Mouse (Mus musculus) small intestine, adult 2 months (tissue): ENCODE measurements around the gene Donson. TPM values are rescaled to one million over a fixed set of nuclear protein-coding genes. Genes with fewer than 3 reads are reported as not detected.

ENCODE experiments used
- H3K27ac ChIP-seq: fragments of 200-500 bp; 2 replicates; pipeline ENCODE4 v1.5.1; 2012; ENCODE audit warnings: low read depth, low read length, control low read depth, inconsistent platforms; ENCODE audit not compliant: insufficient read depth
- H3K27me3 ChIP-seq: fragments of 200-500 bp; 2 replicates; pipeline ENCODE4 v1.6.1; 2012; ENCODE audit warnings: mild to moderate bottlenecking, moderate library complexity, low read length, inconsistent platforms; ENCODE audit not compliant: control insufficient read depth, insufficient read depth
- H3K36me3 ChIP-seq: fragments of 200-500 bp; 2 replicates; pipeline ENCODE4 v1.6.1; 2012; ENCODE audit warnings: mild to moderate bottlenecking, low read length, control low read depth, inconsistent platforms; ENCODE audit not compliant: control insufficient read depth, insufficient read depth
- H3K4me1 ChIP-seq: fragments of 200-500 bp; 2 replicates; pipeline ENCODE4 v1.6.1; 2012; ENCODE audit warnings: low read length, inconsistent platforms, mixed read lengths; ENCODE audit not compliant: control insufficient read depth, insufficient read depth, insufficient read length
- H3K4me3 ChIP-seq: fragments of 200-500 bp; 2 replicates; pipeline ENCODE4 v1.5.1; 2012; ENCODE audit warnings: low read depth, mild to moderate bottlenecking, control low read depth, inconsistent platforms, low read length, moderate library complexity
- CTCF ChIP-seq: fragments of 200-500 bp; IDR thresholded peaks from 2 replicates; pipeline ENCODE4 v1.5.1; 2012; ENCODE audit warnings: low read depth, mild to moderate bottlenecking, control low read depth, inconsistent platforms, low read length, moderate library complexity, mixed read lengths; ENCODE audit not compliant: insufficient replicate concordance, insufficient read length; ENCODE audit errors: extremely low read depth
- POLR2A ChIP-seq: fragments of 200-500 bp; IDR thresholded peaks from 2 replicates; pipeline ENCODE4 v1.6.1; 2012; ENCODE audit warnings: low read depth, mild to moderate bottlenecking, control low read depth, inconsistent platforms, low read length, moderate library complexity
- WGBS: fragments of 180-500 bp; shearing (Covaris S2); methylation state at CpG from one replicate; pipeline ENCODE4 v1.1.7; 2018; 5-methylcytosine and 5-hydroxymethylcytosine counted together
- polyA plus RNA-seq: library from polyadenylated mRNA; depleted of rRNA; stranded (reverse); fragments of >200 nt; gene quantifications from 2 replicates; pipeline ENCODE4 v1.2.3, GENCODE M21; 2012

Donson gene
- polyA plus RNA-seq, 1 experiment: 8.6 TPM

- under 1% methylated on average over 46 of the region's 46 CpGs for WGBS
- peak within 1 kb of the TSS; percentile 98 for H3K4me3 ChIP-seq
These were observed 39.8 kb upstream of the Donson start, which contains the start of gene Cryzl1 for GRCm38 (mm10) chr16:91728123-91729065. Gene Cryzl1, minus strand, starts transcription at chr16:91728975.

GRCm38 (mm10) chr16:91727433-91727832 is 38.9 kb upstream of the Donson start:
- 41% methylated on average over 15 of the region's 15 CpGs for WGBS
- peak overlapping the region; percentile 47 for H3K4me3 ChIP-seq

More at GRCm38 (mm10) chr16:91728123-91729065, 39.8 kb upstream of the Donson start, which contains the start of gene Cryzl1:
- Histone ChIP-seq H3K4me1 (peaks cover 7% of the 10 kb centered on the region), H3K27ac (peak within 1 kb of the TSS; percentile 87), H3K27me3 (no peaks in the 10 kb centered on the region), H3K36me3 (no peaks in the 10 kb centered on the region)
- TF ChIP-seq POLR2A (peak; percentile 73; the same call in 1 of the 2 replicates), CTCF (no peak)

GRCm38 (mm10) chr16:91724247-91724646 is 35.7 kb upstream of the Donson start:
- Histone ChIP-seq H3K4me3 (no peak overlapping the region), H3K4me1 (peaks cover 5% of the 10 kb centered on the region), H3K36me3 (0 out of 2 replicates have a peak, but pooled peaks cover 3% of the 10 kb centered on the region), H3K27me3 (no peaks in the 10 kb centered on the region), H3K27ac (no peak overlapping the region)
- TF ChIP-seq CTCF: peak; percentile 63; the same call in 1 of the 2 replicates
- TF ChIP-seq POLR2A: no peak
- 54% methylated on average over 3 of the region's 3 CpGs for WGBS

More at GRCm38 (mm10) chr16:91727433-91727832, 38.9 kb upstream of the Donson start:
- H3K4me1 ChIP-seq: peaks cover 7% of the 10 kb centered on the region
- no peaks in the 10 kb centered on the region for H3K27me3 ChIP-seq
- peak overlapping the region; percentile 37 for H3K27ac ChIP-seq
- H3K36me3 ChIP-seq: no peaks in the 10 kb centered on the region
- TF ChIP-seq POLR2A (no peak), CTCF (no peak)

DNA sequence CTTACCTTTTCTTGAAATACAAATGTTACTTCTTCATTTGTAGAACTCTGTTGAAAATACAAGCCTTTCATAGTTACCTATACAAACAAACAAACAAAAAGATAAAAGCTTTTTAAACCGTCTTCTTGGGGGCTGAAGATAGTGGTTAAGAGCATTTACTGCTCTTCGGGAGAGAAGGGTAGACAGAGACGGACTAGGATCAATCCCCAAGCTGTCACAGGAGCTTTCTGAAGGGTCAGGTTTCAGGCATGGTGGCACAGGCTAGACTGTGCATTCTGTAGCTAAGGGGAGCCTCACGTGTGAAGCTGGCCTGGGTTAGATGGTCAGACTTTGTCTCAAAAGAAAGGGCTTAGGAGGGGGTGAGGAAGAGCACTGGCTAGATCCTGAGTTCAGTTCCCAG is 28.8 kb upstream of the Donson start:
- Histone ChIP-seq H3K27ac (no peak overlapping the region), H3K4me1 (no peaks in the 10 kb centered on the region; the same call in 1 of the 2 replicates), H3K27me3 (no peaks in the 10 kb centered on the region), H3K4me3 (no peak overlapping the region), H3K36me3 (peaks cover 27% of the 10 kb centered on the region)
- 90% methylated on average over 4 of the region's 4 CpGs for WGBS
- TF ChIP-seq POLR2A: no peak
- no peak for TF ChIP-seq CTCF

DNA sequence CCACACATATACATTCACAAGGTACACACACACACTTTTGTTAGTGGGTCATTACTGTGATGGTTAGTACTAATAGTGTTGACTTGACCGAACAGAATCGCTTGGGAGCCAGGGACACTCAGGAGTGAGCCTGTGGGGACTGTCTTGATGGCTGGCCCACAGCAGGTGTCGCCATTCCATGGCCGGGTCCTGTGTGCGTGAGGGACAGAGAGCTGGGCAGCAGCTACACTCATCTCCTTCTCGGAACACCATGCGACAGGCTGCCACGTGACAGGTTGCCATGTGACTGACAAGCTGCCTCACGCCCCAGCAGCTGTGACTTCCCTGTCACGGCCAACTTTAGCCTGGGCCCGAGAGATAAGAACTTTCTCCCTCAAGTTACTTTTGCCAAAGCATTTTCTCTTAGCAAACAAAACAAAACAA is 28.4 kb upstream of the Donson start:
- Histone ChIP-seq H3K27ac (no peak overlapping the region), H3K4me1 (no peaks in the 10 kb centered on the region; the same call in 1 of the 2 replicates), H3K36me3 (peaks cover 28% of the 10 kb centered on the region), H3K4me3 (no peak overlapping the region), H3K27me3 (no peaks in the 10 kb centered on the region)
- no peak for TF ChIP-seq POLR2A
- no peak for TF ChIP-seq CTCF
- 73% methylated on average over 11 of the region's 11 CpGs for WGBS

GRCm38 (mm10) chr16:91710241-91710640 is 21.7 kb upstream of the Donson start:
- Histone ChIP-seq H3K36me3 (peaks cover 26% of the 10 kb centered on the region), H3K27ac (peak overlapping the region; percentile 67), H3K27me3 (no peaks in the 10 kb centered on the region), H3K4me1 (peaks cover 3% of the 10 kb centered on the region; the same call in 1 of the 2 replicates), H3K4me3 (no peak overlapping the region)
- TF ChIP-seq POLR2A (no peak), CTCF (no peak)
- 49% methylated on average over 7 of the region's 7 CpGs for WGBS

GRCm38 (mm10) chr16:91704603-91705340 is 16.2 kb upstream of the Donson start:
- peaks cover 18% of the 10 kb centered on the region for H3K36me3 ChIP-seq
- H3K27me3 ChIP-seq: no peaks in the 10 kb centered on the region
- no peak overlapping the region for H3K4me3 ChIP-seq
- H3K4me1 ChIP-seq: peaks cover 13% of the 10 kb centered on the region; the same call in 1 of the 2 replicates
- no peak for TF ChIP-seq CTCF
- TF ChIP-seq POLR2A: no peak
- no peak overlapping the region for H3K27ac ChIP-seq
- WGBS: 91% methylated on average over 14 of the region's 14 CpGs
